Mouse (Mus musculus) olfactory bulb, adult 2 months (tissue): Measurements from ENCODE around the gene Lonp2.

ENCODE experiments used
- CTCF ChIP-seq: fragments of 200-500 bp; IDR thresholded peaks from 2 replicates; pipeline ENCODE4 v1.5.1; 2012; ENCODE audit warnings: low read depth, mild to moderate bottlenecking, low read length, moderate library complexity; ENCODE audit not compliant: insufficient read depth
- POLR2A ChIP-seq: fragments of 200-500 bp; IDR thresholded peaks from 2 replicates; pipeline ENCODE4 v1.6.1; 2012; ENCODE audit warnings: mild to moderate bottlenecking, low read depth, low read length, moderate library complexity; ENCODE audit not compliant: insufficient read depth

DNA sequence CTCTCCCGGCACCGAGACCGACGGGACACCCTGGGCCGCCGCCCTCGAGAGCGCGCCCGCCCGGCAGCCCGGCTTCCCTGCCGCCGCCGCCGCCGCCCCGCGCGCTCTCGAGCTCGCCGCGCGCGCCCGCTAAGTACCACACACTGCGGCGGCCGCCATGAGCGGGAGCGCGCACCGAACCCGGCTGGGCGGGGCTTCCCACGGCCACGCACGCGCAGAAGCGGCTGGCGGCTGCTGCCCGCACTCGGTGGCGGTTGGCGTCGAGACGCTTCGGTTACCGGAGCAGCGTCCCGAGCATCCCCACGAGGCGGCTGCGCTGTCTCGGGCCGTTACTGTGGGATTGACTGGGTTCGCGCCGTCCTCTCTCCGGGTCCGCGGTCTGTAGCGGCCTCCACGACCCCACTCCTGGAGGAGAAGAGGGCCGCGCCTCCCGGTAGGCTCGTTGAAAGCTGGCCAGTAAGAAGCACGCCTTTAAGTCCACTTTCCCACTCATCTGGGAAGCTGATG is 122.1 kb downstream of the Lonp2 start:
- TF ChIP-seq CTCF (no peak; the same call in 1 of the 2 replicates), POLR2A (peak; percentile 90)
